Mouse (Mus musculus): ENCODE measurements around the gene Guca2a.
"Not testable (repeated sequence)": the region's sequence is repeated elsewhere in the genome, so short reads cannot be mapped to it uniquely, and the experiment has no call there.

DNA sequence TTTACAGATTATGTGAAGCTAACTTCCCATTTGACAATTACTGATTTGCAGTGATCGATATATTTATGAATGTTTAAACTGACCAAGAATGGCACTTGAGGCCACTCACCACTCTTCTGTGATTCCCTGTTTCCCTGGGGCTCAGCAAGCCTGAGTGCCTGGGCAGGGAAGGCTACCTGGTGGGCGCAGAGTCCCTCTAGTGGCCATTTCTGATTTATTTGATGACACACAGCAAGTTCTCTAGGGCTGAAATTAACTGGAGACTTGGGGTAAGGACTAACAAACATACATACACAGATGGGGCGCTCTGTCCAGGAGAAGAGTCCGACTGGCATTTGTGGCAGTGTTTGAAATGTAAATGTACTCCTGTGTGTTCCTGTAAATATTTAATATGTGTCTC lies 9.1 kb upstream of the Guca2a start:
- not testable (repeated sequence) for TF ChIP-seq GATA1 (IDR thresholded peaks at IDR 0.05; ENCODE audit: borderline replicate concordance, low read length); FLI1 (IDR thresholded peaks at IDR 0.05; ENCODE audit: low read length)

Measured in megakaryocyte, embryonic 14.5 days (primary cell).